Mouse (Mus musculus): ENCODE data around the gene Ewsr1. TPM values are rescaled to one million over a fixed set of nuclear protein-coding genes. Genes with fewer than 3 reads are reported as not detected.

Gene Ewsr1
- total and polyA plus RNA-seq, 3 experiments: 452 to 1,336 (median 570) TPM

GRCm38 (mm10) chr11:5114931-5115581 is 16.0 kb upstream of the Ewsr1 start (continued):
- TF ChIP-seq SIN3A (IDR thresholded peaks at IDR 0.05; ENCODE audit: low read length): peak; percentile 51; the same call in 1 of the 2 replicates

GRCm38 (mm10) chr11:5113645-5114044 is 14.6 kb upstream of the Ewsr1 start:
- peak; percentile 27; the same call in 1 of the 2 replicates for TF ChIP-seq USF1 (IDR thresholded peaks at IDR 0.05; ENCODE audit: low read depth, low read length)
- no peak for TF ChIP-seq ZNF384 (IDR thresholded peaks at IDR 0.05; ENCODE audit: low read depth, low read length)
- DNase-seq (ENCODE audit: low read depth, low spot score): no peak
- no peak overlapping the region for H3K4me3 ChIP-seq (ENCODE audit: control insufficient read depth in 1 of 2, insufficient read depth in 1 of 2, low read depth in 2 of 2, low read length in 2 of 2)
- no peaks in the 10 kb centered on the region for H3K79me2 ChIP-seq (ENCODE audit: control insufficient read depth, insufficient read depth, low read length, poor library complexity)
- H3K9me3 ChIP-seq (replicated peaks; ENCODE audit: insufficient read depth, low read length): no peaks in the 10 kb centered on the region
- H3K9ac ChIP-seq (ENCODE audit: control insufficient read depth, low read depth, low read length, poor library complexity, severe bottlenecking): no peak overlapping the region
- H3K27me3 ChIP-seq (ENCODE audit: control insufficient read depth in 1 of 2, insufficient read depth in 2 of 2, low read length in 2 of 2): no peaks in the 10 kb centered on the region
- no peaks in the 10 kb centered on the region; a peak in 1 of 4 replicates for H3K36me3 ChIP-seq (ENCODE audit: control insufficient read depth in 1 of 2, insufficient read depth in 2 of 2, low read length in 2 of 2)
- no peak overlapping the region for H3K27ac ChIP-seq (ENCODE audit: control insufficient read depth, low read depth, low read length)
- no peaks in the 10 kb centered on the region for H3K4me1 ChIP-seq (ENCODE audit: control insufficient read depth in 1 of 2, insufficient read depth in 2 of 2, low read length in 2 of 2)

GRCm38 (mm10) chr11:5109441-5109840 is 10.4 kb upstream of the Ewsr1 start:
- no peak for TF ChIP-seq E2F4 (IDR thresholded peaks at IDR 0.05; ENCODE audit: borderline replicate concordance, low read depth, low read length)
- TF ChIP-seq TBP (IDR thresholded peaks at IDR 0.05; ENCODE audit: low read depth, low read length): no peak
- no peak for TF ChIP-seq ZC3H11A (IDR thresholded peaks at IDR 0.05; ENCODE audit: low read depth, low read length)
- TF ChIP-seq HCFC1 (IDR thresholded peaks at IDR 0.05; ENCODE audit: low read depth, low read length): no peak
- no peak for TF ChIP-seq CHD1 (IDR thresholded peaks at IDR 0.05; ENCODE audit: low read depth, low read length)
- TF ChIP-seq CTCF (IDR thresholded peaks at IDR 0.05 in 2 of 3, conservative IDR thresholded peaks at IDR 0.05 in 1 of 3; ENCODE audit: control insufficient read depth in 1 of 3, insufficient read depth in 1 of 3, low read depth in 2 of 3, low read length in 3 of 3, poor library complexity in 1 of 3, severe bottlenecking in 1 of 3): no peak
- TF ChIP-seq ELF1 (IDR thresholded peaks at IDR 0.05; ENCODE audit: low read depth, low read length): no peak
- H3K4me1 ChIP-seq (ENCODE audit: control insufficient read depth in 1 of 2, insufficient read depth in 2 of 2, low read length in 2 of 2): no peaks in the 10 kb centered on the region
- no peaks in the 10 kb centered on the region for H3K79me2 ChIP-seq (ENCODE audit: control insufficient read depth, insufficient read depth, low read length, poor library complexity)
- no peaks in the 10 kb centered on the region for H3K9me3 ChIP-seq (replicated peaks; ENCODE audit: insufficient read depth, low read length)
- H3K27me3 ChIP-seq (ENCODE audit: control insufficient read depth in 1 of 2, insufficient read depth in 2 of 2, low read length in 2 of 2): no peaks in the 10 kb centered on the region
- no peak for DNase-seq (ENCODE audit: low read depth, low spot score)
- H3K27ac ChIP-seq (ENCODE audit: control insufficient read depth, low read depth, low read length): no peak overlapping the region
- no peak overlapping the region for H3K4me3 ChIP-seq (ENCODE audit: control insufficient read depth in 1 of 2, insufficient read depth in 1 of 2, low read depth in 2 of 2, low read length in 2 of 2)
- no peaks in the 10 kb centered on the region; a peak in 1 of 4 replicates for H3K36me3 ChIP-seq (ENCODE audit: control insufficient read depth in 1 of 2, insufficient read depth in 2 of 2, low read length in 2 of 2)
- no peak overlapping the region for H3K9ac ChIP-seq (ENCODE audit: control insufficient read depth, low read depth, low read length, poor library complexity, severe bottlenecking)

- H3K36me3 ChIP-seq (ENCODE audit: control insufficient read depth in 1 of 2, insufficient read depth in 2 of 2, low read length in 2 of 2): peaks cover 0 to 26% of the 10 kb centered on the region in 2 experiments; a peak in 2 of 4 replicates
These were observed 5.0 kb upstream of the Ewsr1 start for GRCm38 (mm10) chr11:5103986-5104509.

More at GRCm38 (mm10) chr11:5103986-5104509, 5.0 kb upstream of the Ewsr1 start:
- peaks cover 24% of the 10 kb centered on the region for H3K79me2 ChIP-seq (ENCODE audit: control insufficient read depth, insufficient read depth, low read length, poor library complexity)
- H3K4me3 ChIP-seq (ENCODE audit: control insufficient read depth in 1 of 2, insufficient read depth in 1 of 2, low read depth in 2 of 2, low read length in 2 of 2): no peak overlapping the region
- no peaks in the 10 kb centered on the region for H3K27me3 ChIP-seq (ENCODE audit: control insufficient read depth in 1 of 2, insufficient read depth in 2 of 2, low read length in 2 of 2)
- H3K9me3 ChIP-seq (replicated peaks; ENCODE audit: insufficient read depth, low read length): no peaks in the 10 kb centered on the region
- no peak overlapping the region for H3K9ac ChIP-seq (ENCODE audit: control insufficient read depth, low read depth, low read length, poor library complexity, severe bottlenecking)
- DNase-seq (ENCODE audit: low read depth, low spot score): no peak
- H3K27ac ChIP-seq (ENCODE audit: control insufficient read depth, low read depth, low read length): no peak overlapping the region
- no peak for TF ChIP-seq JUND (IDR thresholded peaks at IDR 0.05; ENCODE audit: low read depth, low read length)
- TF ChIP-seq ZKSCAN1 (IDR thresholded peaks at IDR 0.05; ENCODE audit: low read depth, low read length): no peak
- no peak for TF ChIP-seq NELFE (IDR thresholded peaks at IDR 0.05; ENCODE audit: low read depth, low read length)
- TF ChIP-seq ZC3H11A (IDR thresholded peaks at IDR 0.05; ENCODE audit: low read depth, low read length): no peak
- TF ChIP-seq CHD2 (IDR thresholded peaks at IDR 0.05; ENCODE audit: low read length): no peak
- no peak for TF ChIP-seq RCOR1 (IDR thresholded peaks at IDR 0.05; ENCODE audit: low read depth, low read length)
- TF ChIP-seq CHD1 (IDR thresholded peaks at IDR 0.05; ENCODE audit: low read depth, low read length): no peak
- no peak for TF ChIP-seq MAX (IDR thresholded peaks at IDR 0.05; ENCODE audit: low read length)
- no peak for TF ChIP-seq POLR2AphosphoS2 (IDR thresholded peaks at IDR 0.05; ENCODE audit: low read length)
- H3K4me1 ChIP-seq (ENCODE audit: control insufficient read depth in 1 of 2, insufficient read depth in 2 of 2, low read length in 2 of 2): peaks cover 15 to 32% of the 10 kb centered on the region in 2 experiments
